Mouse (Mus musculus) thymus, postnatal 4 days (tissue): ENCODE results near the gene Gm17482.

Experiments
- DNase-seq: peaks from one replicate; pipeline ENCODE4 v3.0.0; 2021

The Gm17482 gene

GRCm38 (mm10) chr6:115293877-115294276 lies 66.7 kb downstream of the Gm17482 start:
- DNase-seq, result no peak

- DNase-seq, result no peak
Observed at GRCm38 (mm10) chr6:115307134-115307533, 80.0 kb downstream of the Gm17482 start.
